Mouse (Mus musculus) cortical plate, adult 2 months (tissue): ENCODE measurements at regions not wholly inside any gene's neighbourhood (a gene's known extent, or its start where the extent isn't known, plus 50 kb on each side); places are given as distances from the start of the nearest gene placed in this dataset.

Experiments
- CTCF ChIP-seq: fragments of 200-500 bp; IDR thresholded peaks from 2 replicates; pipeline ENCODE4 v1.5.1; 2011; ENCODE audit warnings: mild to moderate bottlenecking, control low read depth, low read length; ENCODE audit not compliant: insufficient read depth; ENCODE audit errors: extremely low read depth
- POLR2A ChIP-seq: fragments of 200-500 bp; IDR thresholded peaks from 2 replicates; pipeline ENCODE4 v1.6.1; 2011; ENCODE audit warnings: mild to moderate bottlenecking, low read length, control low read depth; ENCODE audit not compliant: insufficient read depth; ENCODE audit errors: extremely low read depth

DNA sequence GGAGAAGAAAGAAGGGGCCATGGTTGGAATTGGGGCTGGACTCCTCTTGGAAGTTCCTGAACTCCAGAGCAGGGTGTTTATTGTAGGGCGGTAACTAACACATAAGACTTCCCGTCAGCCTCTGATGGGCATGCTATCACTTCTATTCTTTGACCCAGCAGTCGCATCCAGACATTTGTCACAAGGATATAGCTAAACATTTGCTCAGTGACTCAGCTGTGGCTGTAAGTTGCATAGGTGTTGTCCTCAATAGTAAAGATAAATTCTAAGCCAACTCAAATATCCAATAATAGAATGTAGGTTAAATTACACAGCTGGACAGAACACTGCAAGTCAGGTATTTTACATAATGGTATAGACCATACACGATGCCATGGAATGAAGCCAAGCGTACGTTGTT lies 154.9 kb downstream of the Pfkfb3 start:
- TF ChIP-seq CTCF (no peak), POLR2A (no peak)
